Mouse (Mus musculus) small intestine, adult 2 months (tissue): Measurements from ENCODE around the gene Traf1. TPM values are rescaled to one million over a fixed set of nuclear protein-coding genes. Genes with fewer than 3 reads are reported as not detected.
A peak's percentile ranks its signal among the peaks of the same experiment; 100 is the strongest.

ENCODE experiments used
- H3K27ac ChIP-seq: fragments of 200-500 bp; 2 replicates; pipeline ENCODE4 v1.5.1; 2012; ENCODE audit warnings: low read depth, low read length, control low read depth, inconsistent platforms; ENCODE audit not compliant: insufficient read depth
- H3K27me3 ChIP-seq: fragments of 200-500 bp; 2 replicates; pipeline ENCODE4 v1.6.1; 2012; ENCODE audit warnings: mild to moderate bottlenecking, moderate library complexity, low read length, inconsistent platforms; ENCODE audit not compliant: control insufficient read depth, insufficient read depth
- H3K36me3 ChIP-seq: fragments of 200-500 bp; 2 replicates; pipeline ENCODE4 v1.6.1; 2012; ENCODE audit warnings: mild to moderate bottlenecking, low read length, control low read depth, inconsistent platforms; ENCODE audit not compliant: control insufficient read depth, insufficient read depth
- H3K4me1 ChIP-seq: fragments of 200-500 bp; 2 replicates; pipeline ENCODE4 v1.6.1; 2012; ENCODE audit warnings: low read length, inconsistent platforms, mixed read lengths; ENCODE audit not compliant: control insufficient read depth, insufficient read depth, insufficient read length
- H3K4me3 ChIP-seq: fragments of 200-500 bp; 2 replicates; pipeline ENCODE4 v1.5.1; 2012; ENCODE audit warnings: low read depth, mild to moderate bottlenecking, control low read depth, inconsistent platforms, low read length, moderate library complexity
- CTCF ChIP-seq: fragments of 200-500 bp; IDR thresholded peaks from 2 replicates; pipeline ENCODE4 v1.5.1; 2012; ENCODE audit warnings: low read depth, mild to moderate bottlenecking, control low read depth, inconsistent platforms, low read length, moderate library complexity, mixed read lengths; ENCODE audit not compliant: insufficient replicate concordance, insufficient read length; ENCODE audit errors: extremely low read depth
- POLR2A ChIP-seq: fragments of 200-500 bp; IDR thresholded peaks from 2 replicates; pipeline ENCODE4 v1.6.1; 2012; ENCODE audit warnings: low read depth, mild to moderate bottlenecking, control low read depth, inconsistent platforms, low read length, moderate library complexity
- WGBS: fragments of 180-500 bp; shearing (Covaris S2); methylation state at CpG from one replicate; pipeline ENCODE4 v1.1.7; 2018; 5-methylcytosine and 5-hydroxymethylcytosine counted together
- polyA plus RNA-seq: library from polyadenylated mRNA; depleted of rRNA; stranded (reverse); fragments of >200 nt; gene quantifications from 2 replicates; pipeline ENCODE4 v1.2.3, GENCODE M21; 2012

Traf1 gene
- polyA plus RNA-seq, 1 experiment, result 6.1 TPM

DNA sequence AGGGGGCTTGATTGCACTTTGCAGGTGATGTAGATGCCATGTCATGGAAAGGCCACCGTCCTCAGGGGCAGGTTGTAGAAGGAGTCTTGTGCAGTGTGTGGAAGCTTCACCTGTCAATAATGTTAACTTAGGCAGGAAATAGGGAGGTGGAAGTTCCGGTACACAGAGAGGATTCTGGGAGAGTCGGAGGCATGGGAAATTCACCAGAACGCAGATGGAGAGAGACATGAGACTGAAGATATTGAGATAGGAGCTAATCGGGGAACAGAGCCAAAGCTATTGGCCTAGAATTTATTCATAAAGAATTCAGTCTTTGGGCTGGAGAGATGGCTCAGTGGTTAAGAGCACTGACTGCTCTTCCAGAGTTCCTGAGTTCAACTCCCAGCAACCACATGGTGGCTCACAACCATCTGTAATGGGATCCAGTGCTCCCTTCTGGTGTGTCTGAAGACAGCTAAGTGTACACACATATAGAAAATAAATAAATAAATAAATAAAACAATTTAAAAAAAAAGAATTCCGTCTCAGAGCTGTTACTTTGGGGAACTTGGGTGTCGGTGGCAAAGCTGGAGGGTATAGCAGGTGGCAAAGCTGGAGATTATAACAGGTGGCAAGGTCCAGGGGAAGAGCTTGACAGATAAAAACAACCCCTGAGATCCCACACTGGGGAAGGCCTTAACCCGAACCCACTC is 4.8 kb upstream of the Traf1 start:
- H3K4me1 ChIP-seq, result peaks cover 12% of the 10 kb centered on the region
- TF ChIP-seq CTCF, result no peak
- TF ChIP-seq POLR2A, result no peak
- no peak overlapping the region for H3K27ac ChIP-seq
- no peaks in the 10 kb centered on the region for H3K36me3 ChIP-seq
- H3K4me3 ChIP-seq, result no peak overlapping the region
- WGBS, result 90% methylated on average over 8 of the region's 8 CpGs
- H3K27me3 ChIP-seq, result no peaks in the 10 kb centered on the region

- H3K4me1 ChIP-seq, result peaks cover 14% of the 10 kb centered on the region
- H3K27ac ChIP-seq, result no peak overlapping the region
- H3K27me3 ChIP-seq, result no peaks in the 10 kb centered on the region
- no peak overlapping the region for H3K4me3 ChIP-seq
- 90% methylated on average over 8 of the region's 8 CpGs for WGBS
- TF ChIP-seq POLR2A (no peak), CTCF (no peak)
- no peaks in the 10 kb centered on the region for H3K36me3 ChIP-seq
Measured at GRCm38 (mm10) chr2:34965806-34966205, 4.2 kb upstream of the Traf1 start.

GRCm38 (mm10) chr2:34965293-34965692 is 3.7 kb upstream of the Traf1 start:
- Histone ChIP-seq H3K27me3 (no peaks in the 10 kb centered on the region), H3K4me3 (no peak overlapping the region), H3K27ac (peak overlapping the region; percentile 28; the same call in 1 of the 2 replicates), H3K4me1 (peaks cover 14% of the 10 kb centered on the region), H3K36me3 (no peaks in the 10 kb centered on the region)
- 27% methylated on average over 9 of the region's 9 CpGs for WGBS
- no peak for TF ChIP-seq CTCF
- TF ChIP-seq POLR2A, result no peak

- Histone ChIP-seq H3K4me3 (no peak overlapping the region), H3K4me1 (peaks cover 14% of the 10 kb centered on the region), H3K27me3 (no peaks in the 10 kb centered on the region), H3K27ac (no peak overlapping the region), H3K36me3 (no peaks in the 10 kb centered on the region)
- 80% methylated on average over 9 of the region's 9 CpGs for WGBS
- no peak for TF ChIP-seq POLR2A
- no peak for TF ChIP-seq CTCF
Measured at GRCm38 (mm10) chr2:34964651-34965050, 3.1 kb upstream of the Traf1 start.

- TF ChIP-seq CTCF, result no peak
- no peak for TF ChIP-seq POLR2A
- 0 out of 2 replicates have a peak overlapping the region, but pooled peaks have one; percentile 92 for H3K27ac ChIP-seq
- peaks cover 14% of the 10 kb centered on the region for H3K4me1 ChIP-seq
- 88% methylated on average over 6 of the region's 6 CpGs for WGBS
- no peaks in the 10 kb centered on the region for H3K27me3 ChIP-seq
- H3K4me3 ChIP-seq, result no peak overlapping the region
- no peaks in the 10 kb centered on the region for H3K36me3 ChIP-seq
Measured at GRCm38 (mm10) chr2:34964230-34964629, 2.7 kb upstream of the Traf1 start.

GRCm38 (mm10) chr2:34963371-34963956 is 1.9 kb upstream of the Traf1 start:
- H3K27ac ChIP-seq, result peak overlapping the region; percentile 92
- H3K27me3 ChIP-seq, result no peaks in the 10 kb centered on the region
- H3K4me3 ChIP-seq, result peak overlapping the region; percentile 10; the same call in 1 of the 2 replicates
- TF ChIP-seq POLR2A (no peak), CTCF (no peak)
- no peaks in the 10 kb centered on the region for H3K36me3 ChIP-seq
- WGBS, result 58% methylated on average over 13 of the region's 13 CpGs
- peaks cover 14% of the 10 kb centered on the region for H3K4me1 ChIP-seq

- Histone ChIP-seq H3K27ac (peak overlapping the region; percentile 92), H3K27me3 (no peaks in the 10 kb centered on the region), H3K4me1 (peaks cover 14% of the 10 kb centered on the region), H3K36me3 (no peaks in the 10 kb centered on the region), H3K4me3 (peak overlapping the region; percentile 6; the same call in 1 of the 2 replicates)
- WGBS, result 75% methylated on average over 9 of the region's 9 CpGs
- TF ChIP-seq POLR2A, result no peak
- no peak for TF ChIP-seq CTCF
Measured at GRCm38 (mm10) chr2:34962893-34963292, 1.3 kb upstream of the Traf1 start.

DNA sequence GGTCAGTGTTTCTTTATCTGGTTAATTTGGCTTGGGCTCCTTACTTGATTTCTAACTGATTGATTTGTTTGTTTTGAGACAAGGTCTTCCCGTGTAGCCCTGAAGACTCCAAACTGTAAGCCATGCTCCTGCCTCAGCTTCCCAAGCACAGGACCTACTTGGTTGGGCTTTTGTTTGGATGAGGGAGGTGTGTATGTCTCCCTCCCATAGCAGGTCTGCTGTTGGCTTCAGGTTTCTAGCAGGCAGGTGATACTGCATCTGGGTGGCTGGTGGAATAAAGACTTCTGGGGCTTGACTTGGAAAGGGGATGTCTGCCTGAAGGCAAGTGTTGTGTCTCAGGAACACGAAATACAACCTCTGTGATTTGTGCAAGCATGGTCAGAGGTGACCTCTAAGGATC is 639 bp upstream of the Traf1 start:
- Histone ChIP-seq H3K4me3 (no peak overlapping the region), H3K36me3 (no peaks in the 10 kb centered on the region), H3K4me1 (peaks cover 14% of the 10 kb centered on the region), H3K27me3 (no peaks in the 10 kb centered on the region), H3K27ac (peak overlapping the region; percentile 56; the same call in 1 of the 2 replicates)
- TF ChIP-seq POLR2A (no peak), CTCF (no peak)
- WGBS, result 64% methylated on average over 2 of the region's 2 CpGs
